ENCODE assay signal across 11 mouse cellular contexts in genomic region chr4:126464892-126465235, GRCm38 (mm10). TPM values are rescaled to one million over a fixed set of nuclear protein-coding genes. Genes with fewer than 3 reads are reported as not detected.
DNase-seq lines count a peak whose midpoint lies in the region; ATAC-seq lines count a peak whose summit lies in the region.
"Had no signal": no experiment of that assay in that cellular context is flagged by ENCODE, and none has a peak within 500 bp of the region (broad histone marks: within the 10 kb centered on the region; RNA-seq: fewer than 3 reads in every experiment).

No protein-coding gene starts in this region.

- peaks cover 18% of the 10 kb centered on the region for H3K36me3 ChIP-seq in embryonic facial prominence, embryonic 10.5 days (replicated peaks)
- H3K36me3 ChIP-seq in hindbrain, embryonic 12.5 days, result peaks cover 10% of the 10 kb centered on the region

- 9% methylated on average over 2 of the region's 2 CpGs for WGBS in embryonic facial prominence, embryonic 10.5 days
- 9% methylated on average over 2 of the region's 2 CpGs for WGBS in hindbrain, embryonic 12.5 days

- H3K4me2 ChIP-seq in hindbrain, embryonic 12.5 days (replicated peaks), result peak overlapping the region; percentile 62

- peak overlapping the region; percentile 88 for H3K4me3 ChIP-seq in embryonic facial prominence, embryonic 10.5 days
- H3K4me3 ChIP-seq in hindbrain, embryonic 12.5 days, result peak overlapping the region; percentile 91

- no peak for ATAC-seq in hindbrain, embryonic 12.5 days (ENCODE audit: low FRiP score)
- ATAC-seq: liver, postnatal 0 days had no signal

- no peaks in the 10 kb centered on the region for H3K27me3 ChIP-seq in embryonic facial prominence, embryonic 10.5 days (replicated peaks; ENCODE audit: low read depth, poor library complexity, severe bottlenecking)
- H3K27me3 ChIP-seq in hindbrain, embryonic 12.5 days, result no peaks in the 10 kb centered on the region

- peaks cover 58% of the 10 kb centered on the region for H3K4me1 ChIP-seq in embryonic facial prominence, embryonic 10.5 days
- peaks cover 55% of the 10 kb centered on the region for H3K4me1 ChIP-seq in hindbrain, embryonic 12.5 days

- peak; percentile 94 for DNase-seq in R1 (ENCODE audit: low read depth, low spot score)
- DNase-seq in embryonic facial prominence, embryonic 10.5 days (ENCODE audit: low spot score), result peak; percentile 23
- DNase-seq in neural tube, embryonic 10.5 days (ENCODE audit: extremely low spot score, low spot score), result peak; percentile 43
- no peak for DNase-seq in gastrocnemius, adult 18-20 months (ENCODE audit: low spot score)
- DNase-seq in adrenal gland, postnatal 25 days, result no peak
- DNase-seq in adrenal gland, postnatal 4 days (ENCODE audit: low spot score in 2 of 2), result no peak
- DNase-seq: cerebellum, postnatal 10 days; liver, postnatal 0 days; right cerebral cortex, postnatal 4 days had no signal

- no peaks in the 10 kb centered on the region for H3K9me3 ChIP-seq in embryonic facial prominence, embryonic 10.5 days
- no peaks in the 10 kb centered on the region for H3K9me3 ChIP-seq in hindbrain, embryonic 12.5 days (replicated peaks)
- H3K9me3 ChIP-seq: G1E had no signal

- peak overlapping the region; percentile 96 for H3K27ac ChIP-seq in embryonic facial prominence, embryonic 10.5 days (replicated peaks)
- peak overlapping the region; percentile 99 for H3K27ac ChIP-seq in hindbrain, embryonic 12.5 days

- peak overlapping the region; percentile 66 for H3K9ac ChIP-seq in hindbrain, embryonic 12.5 days
- H3K9ac ChIP-seq: liver, postnatal 0 days had no signal

RNA-seq across cellular contexts. Expression of gene Ago1, which starts 3.5 kb away (rescaled TPM):
- polyA plus RNA-seq in embryonic facial prominence, embryonic 10.5 days (2016; fragmentation: Nextera tagmentation; extraction: Ambion mirVana), result 6.3 and 6.8 TPM in 2 replicates
- polyA plus RNA-seq in hindbrain, embryonic 12.5 days (2016; fragmentation: Nextera tagmentation; extraction: Ambion mirVana), result 15.8 and 20.5 TPM in 2 replicates
- 1 to 10 TPM; 5.8 to 6.2 TPM for total RNA-seq in gastrocnemius, adult 18-20 months (2021)
- total RNA-seq in adrenal gland, postnatal 25 days (2021), result 39.4 and 47.1 TPM in 2 replicates
- 10 to 100 TPM; 44.7 to 48.4 TPM for total RNA-seq in adrenal gland, postnatal 4 days (2021)

RNA-seq across cellular contexts. Expression of gene Ago3, which starts 35.5 kb away (rescaled TPM):
- 15.1 and 15.6 TPM in 2 replicates for polyA plus RNA-seq in embryonic facial prominence, embryonic 10.5 days (2016; fragmentation: Nextera tagmentation; extraction: Ambion mirVana)
- 21.6 and 22.2 TPM in 2 replicates for polyA plus RNA-seq in hindbrain, embryonic 12.5 days (2016; fragmentation: Nextera tagmentation; extraction: Ambion mirVana)
- total RNA-seq in gastrocnemius, adult 18-20 months (2021), result 1 to 10 TPM; 7.6 TPM
- 13.9 and 17.6 TPM in 2 replicates for total RNA-seq in adrenal gland, postnatal 25 days (2021)
- 10 to 100 TPM; 16.2 to 21.6 TPM for total RNA-seq in adrenal gland, postnatal 4 days (2021)

Comparison
In these comparisons a context has a peak if more than half of its experiments do, and no peak if none do; other contexts are left out.
1. DNase-seq: peak in R1 (single experiment), embryonic facial prominence, embryonic 10.5 days (single experiment) and neural tube, embryonic 10.5 days (single experiment); none in gastrocnemius, adult 18-20 months (single experiment), adrenal gland, postnatal 25 days (single experiment) and adrenal gland, postnatal 4 days (0 of 2).